Mouse (Mus musculus): ENCODE data around the gene Bysl.
"Not testable (repeated sequence)": the region's sequence is repeated elsewhere in the genome, so short reads cannot be mapped to it uniquely, and the experiment has no call there.

Gene Bysl

DNA sequence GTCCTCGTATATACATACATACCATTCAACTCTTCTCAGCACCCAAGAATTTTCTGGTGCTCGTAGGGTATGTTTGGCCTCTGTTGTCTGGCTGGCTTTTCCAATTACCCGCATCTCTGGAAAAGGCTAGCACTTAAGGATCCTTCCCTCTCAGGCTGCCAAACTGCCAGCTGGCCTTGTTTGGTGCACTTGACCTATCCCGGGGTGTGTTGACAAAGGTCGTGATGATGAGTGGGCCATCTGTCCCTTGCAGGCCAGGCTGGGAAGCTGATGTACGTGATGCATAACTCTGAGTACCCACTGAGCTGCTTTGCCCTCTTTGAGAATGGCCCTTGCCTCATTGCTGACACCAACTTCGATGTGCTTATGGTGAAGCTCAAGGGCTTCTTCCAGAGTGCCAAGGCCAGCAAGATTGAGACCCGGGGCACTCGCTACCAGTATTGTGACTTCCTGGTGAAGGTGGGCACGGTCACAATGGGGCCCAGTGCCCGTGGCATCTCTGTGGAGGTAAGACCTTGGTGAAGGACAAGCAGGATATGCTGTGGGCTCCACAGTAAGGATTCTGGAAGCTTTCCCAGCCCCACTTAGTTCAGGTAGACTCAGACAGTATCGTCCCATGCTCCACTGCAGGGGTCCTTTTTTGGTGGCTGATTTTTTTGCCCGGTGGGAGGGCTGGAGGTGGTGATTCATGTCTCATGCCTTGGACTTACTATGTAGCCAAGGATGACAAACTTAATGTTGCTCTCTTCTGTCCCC is 7.4 kb upstream of the Bysl start:
- DNase-seq (ENCODE audit: extremely low read depth, low read depth), result no peak

DNA sequence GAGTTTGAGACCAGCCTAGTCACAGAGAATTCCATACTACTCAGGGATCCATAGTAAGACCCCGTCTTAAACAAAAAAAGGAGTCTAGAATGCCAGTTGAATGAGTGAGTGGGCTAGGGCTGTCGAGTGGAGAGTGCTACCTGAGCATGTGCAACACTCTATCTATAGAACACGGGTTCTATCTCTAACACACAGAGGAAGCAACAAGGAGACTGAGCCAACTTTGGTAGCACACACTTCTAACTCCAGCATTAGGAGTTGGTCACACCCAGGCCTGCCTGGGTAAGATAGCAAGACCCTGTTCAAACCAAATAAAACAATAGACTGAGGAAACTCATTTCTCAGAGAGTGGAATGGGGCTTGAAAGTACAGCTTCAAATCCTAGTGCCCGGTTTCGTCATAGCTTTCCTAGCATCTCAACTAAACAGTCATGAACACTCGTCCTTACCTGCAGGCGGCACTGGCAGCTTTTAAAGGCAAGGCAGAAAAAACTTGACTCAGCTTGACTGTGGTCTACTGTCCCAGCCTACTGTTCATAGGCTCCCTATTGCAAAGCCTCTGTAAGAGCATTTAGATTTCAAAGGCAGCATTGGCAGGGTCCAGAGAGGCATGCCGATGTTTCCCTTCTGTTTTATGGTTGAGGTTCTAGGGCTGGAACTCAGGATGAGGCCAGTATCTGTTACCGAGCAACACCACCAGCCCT is 6.5 kb upstream of the Bysl start:
- DNase-seq (ENCODE audit: extremely low read depth, low read depth), result peak; percentile 96

DNA sequence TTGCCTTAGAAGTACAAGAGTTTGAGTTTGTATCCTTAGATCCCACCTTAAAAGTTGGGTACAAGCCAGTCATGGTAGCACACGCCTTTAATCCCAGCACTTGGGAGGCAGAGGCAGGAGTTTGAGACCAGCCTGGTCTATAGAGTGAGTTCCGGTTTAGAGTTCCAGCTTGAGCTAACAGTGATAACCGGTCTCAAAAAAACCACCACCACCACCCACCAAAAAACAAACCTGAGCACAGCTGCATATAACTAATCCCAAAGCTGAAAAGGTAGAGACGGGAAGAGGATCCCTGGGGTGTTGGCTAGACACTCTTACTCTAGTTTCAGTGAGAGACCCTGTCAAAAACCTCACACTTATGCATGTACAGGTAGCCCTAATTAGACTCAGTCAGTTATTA is 5.4 kb upstream of the Bysl start:
- no peak for DNase-seq (ENCODE audit: extremely low read depth, low read depth)

DNA sequence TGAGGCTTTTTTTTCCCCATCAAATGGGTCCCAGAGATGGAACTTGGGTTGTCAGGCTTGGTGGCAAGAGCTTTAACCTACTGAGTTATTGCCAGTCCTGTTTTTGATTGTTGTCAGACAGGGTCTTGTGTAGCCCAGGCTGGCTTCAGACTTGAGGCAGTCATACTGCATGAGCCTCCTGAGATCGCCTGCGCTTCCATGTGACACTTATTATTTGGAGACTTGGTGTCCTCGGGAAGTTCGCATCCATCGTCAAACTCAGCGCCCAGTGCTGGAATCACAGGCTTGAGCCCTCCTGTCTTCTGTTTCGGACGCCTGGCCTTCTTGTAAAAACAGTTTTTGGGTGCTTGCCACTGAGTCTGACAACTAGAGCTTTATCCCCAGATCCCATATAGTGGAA is 4.8 kb upstream of the Bysl start:
- no peak for DNase-seq (ENCODE audit: extremely low read depth, low read depth)

DNA sequence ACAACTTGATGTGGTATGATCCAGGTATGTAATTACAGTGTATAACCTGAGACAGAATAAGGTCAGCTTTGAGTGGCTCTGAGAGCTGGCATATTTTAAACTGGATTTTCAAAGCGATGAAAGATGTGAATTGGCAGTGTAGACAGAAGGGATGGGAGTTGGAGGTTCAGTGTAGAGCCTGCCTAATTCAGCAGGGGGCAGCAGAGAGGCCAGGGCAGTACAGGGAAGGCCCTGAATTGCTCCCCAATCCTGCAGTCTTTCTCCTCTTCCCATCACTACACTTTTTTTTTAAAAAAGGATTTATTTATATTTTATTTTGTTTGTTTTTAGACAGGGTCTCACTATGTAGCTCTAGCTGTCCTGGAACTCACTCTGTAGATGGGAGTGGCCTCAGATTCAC is 2.7 kb upstream of the Bysl start:
- DNase-seq (ENCODE audit: extremely low read depth, low read depth), result no peak

DNA sequence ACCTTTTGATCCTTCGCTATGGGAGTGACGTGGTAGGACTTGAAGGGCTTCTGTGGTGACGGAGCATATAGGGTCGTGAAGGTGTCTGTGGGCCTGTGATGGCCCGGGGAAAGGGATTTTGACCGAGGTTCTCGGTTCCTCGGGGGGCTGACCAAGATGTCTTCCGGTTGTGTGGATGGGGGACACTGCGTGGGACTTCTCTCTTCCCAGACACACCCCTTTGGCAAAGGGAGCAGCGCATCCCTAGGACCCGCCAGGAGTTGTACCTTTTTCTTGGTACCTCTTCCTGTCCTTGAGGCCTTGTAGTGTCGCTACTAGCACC is 330 bp upstream of the Bysl start:
- DNase-seq (ENCODE audit: extremely low read depth, low read depth), result no peak

DNA sequence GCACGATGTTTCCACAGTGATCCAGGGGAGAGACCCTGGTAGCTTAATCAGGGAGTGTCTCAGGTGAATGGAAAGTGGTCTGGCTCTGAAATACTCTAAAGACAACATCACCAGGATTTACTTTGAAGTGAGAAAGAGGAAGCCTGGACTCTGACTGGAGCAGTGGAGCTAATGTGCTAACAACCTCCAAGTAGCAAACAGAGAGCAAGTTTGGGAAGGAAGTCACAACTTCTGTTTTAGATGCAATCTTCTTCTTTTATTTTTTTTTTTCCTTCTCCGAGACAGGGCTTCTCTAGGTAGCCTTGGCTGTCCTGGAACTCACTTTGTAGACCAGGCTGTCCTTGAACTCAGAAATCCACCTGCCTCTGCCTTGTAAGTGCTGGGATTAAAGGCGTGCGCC is 2.1 kb downstream of the Bysl start:
- no peak for DNase-seq (ENCODE audit: extremely low read depth, low read depth)

DNA sequence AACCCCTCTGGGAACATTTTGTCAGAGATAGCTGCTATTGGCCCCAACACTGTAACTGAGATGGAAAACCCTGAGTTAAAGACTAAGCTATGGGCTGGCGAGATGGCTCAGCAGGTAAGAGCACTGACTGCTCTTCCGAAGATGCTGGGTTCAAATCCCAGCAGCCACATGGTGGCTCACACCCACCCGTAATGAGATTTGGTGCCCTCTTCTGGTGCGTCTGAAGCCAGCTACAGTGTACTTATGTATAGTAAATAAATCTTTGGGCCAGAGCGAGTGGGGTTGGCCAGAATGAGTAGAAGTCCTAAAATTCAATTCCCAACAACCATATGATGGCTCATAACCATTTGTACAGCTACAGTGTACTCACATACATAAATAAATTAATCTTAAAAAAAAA is 5.1 kb downstream of the Bysl start:
- DNase-seq (ENCODE audit: extremely low read depth, low read depth), result no peak

DNA sequence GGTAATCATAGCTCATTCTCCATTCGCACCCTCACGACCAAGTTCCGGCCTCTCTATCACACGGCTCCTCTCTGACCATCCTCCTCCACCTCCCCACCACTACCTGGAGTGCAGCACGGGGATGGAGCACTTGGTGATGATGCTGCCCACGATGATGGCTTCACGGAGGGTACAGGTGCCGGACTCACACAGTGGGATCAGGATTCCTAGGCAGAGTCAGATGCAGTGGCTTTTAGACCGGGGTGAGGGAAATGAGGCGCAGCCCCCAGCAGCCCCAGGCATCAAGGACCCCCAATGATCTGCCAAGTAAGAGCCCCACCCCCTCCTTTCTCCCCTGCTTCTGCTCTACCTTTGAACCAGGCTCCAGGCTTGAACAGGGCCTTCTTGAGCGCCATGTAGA is 9.0 kb downstream of the Bysl start:
- no peak for DNase-seq (ENCODE audit: extremely low read depth, low read depth)

DNA sequence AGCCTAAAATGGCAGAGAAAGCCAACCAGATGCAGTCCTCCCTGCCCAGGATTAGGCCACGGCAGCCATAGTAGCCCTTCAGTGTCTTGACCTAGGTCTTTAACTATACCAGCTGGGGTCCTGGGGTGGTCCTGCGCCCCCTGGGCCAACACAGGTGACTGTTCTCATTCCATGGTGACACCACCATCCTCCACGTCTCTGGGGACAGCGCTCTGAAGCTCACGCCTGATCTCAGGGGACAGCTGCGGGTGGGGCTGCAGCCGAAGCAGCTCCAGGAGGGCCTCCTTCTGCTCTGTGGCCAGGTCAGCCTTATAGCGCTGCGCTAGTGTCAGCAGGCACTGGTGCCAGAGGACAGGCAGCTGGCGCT is 9.9 kb downstream of the Bysl start:
- no peak for DNase-seq (ENCODE audit: extremely low read depth, low read depth)

DNA sequence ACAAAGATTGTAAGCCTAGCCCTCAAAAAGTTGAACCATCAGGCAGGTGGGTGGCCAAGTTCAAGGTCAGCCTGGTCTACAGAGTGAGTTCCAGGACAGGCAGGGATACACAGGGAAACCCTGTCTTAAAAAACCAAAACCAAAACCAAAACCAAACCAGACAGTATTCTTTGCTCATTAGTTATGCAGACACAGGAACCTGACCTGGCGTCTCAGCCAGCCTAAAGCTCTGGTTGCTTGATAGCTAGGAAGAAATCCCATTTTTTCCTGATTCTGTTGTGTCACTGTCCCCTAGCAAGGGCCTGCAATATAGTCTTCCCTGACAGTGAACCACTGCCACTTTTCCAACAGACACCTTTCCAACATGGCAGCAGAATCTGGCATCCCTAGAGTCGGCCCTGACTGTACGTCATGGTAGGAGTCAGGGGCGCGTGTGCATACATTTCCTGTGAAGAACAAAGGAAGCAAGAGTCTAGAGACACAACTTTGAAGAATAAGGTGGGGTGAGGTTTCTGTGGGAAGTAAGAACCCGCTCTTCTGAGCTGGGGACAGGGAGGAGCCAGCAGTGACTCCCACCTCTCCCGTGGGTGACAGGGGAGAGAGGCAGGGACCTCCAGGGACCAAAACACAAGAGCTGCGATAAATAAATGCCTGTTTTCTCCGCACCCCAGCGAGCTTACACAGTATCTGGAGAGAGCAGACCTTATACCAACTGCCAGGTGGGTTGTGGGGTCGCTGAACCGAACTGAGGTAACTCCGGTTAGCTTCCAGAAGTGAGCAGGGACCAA is 10.5 kb downstream of the Bysl start:
- DNase-seq (ENCODE audit: extremely low read depth, low read depth), result no peak

DNA sequence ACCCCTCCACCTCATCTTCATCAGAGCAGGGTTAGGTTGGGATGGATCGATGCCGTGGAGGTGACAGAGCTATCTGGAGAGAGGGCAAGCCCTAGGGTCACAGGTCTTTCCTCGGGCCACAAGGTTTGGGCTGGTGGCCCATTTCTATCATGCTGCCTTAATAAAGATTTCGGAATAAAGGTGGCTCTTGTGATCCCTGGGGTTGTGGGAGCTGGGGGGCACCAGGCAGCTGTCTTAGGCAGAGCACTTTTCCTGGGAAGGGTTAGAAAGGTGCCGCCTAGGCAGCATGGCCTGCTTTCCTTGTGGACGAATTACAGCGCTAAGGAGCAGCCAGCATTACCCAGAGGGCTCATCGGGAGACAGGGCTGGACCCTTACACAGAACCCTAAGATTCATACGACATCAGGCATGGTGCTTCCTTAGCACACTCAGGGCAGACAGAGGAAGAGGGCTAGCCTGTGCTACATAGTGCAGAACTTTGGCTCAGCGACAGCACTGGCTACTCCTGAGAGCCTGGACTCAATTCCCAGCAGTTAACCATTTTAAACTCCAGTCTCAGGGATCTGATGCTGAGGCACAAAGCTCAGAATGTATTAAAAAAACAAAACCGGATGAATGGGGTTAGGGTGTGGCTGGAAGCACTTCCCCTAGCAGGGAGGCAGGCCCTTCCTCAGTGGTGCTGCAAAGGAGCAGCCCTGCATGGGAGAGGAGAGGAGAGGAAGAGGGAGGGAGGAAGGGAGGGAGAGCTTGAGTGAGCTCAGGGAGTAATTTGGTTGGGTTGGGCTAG is 11.6 kb downstream of the Bysl start:
- DNase-seq (ENCODE audit: extremely low read depth, low read depth), result peak; percentile 72

DNA sequence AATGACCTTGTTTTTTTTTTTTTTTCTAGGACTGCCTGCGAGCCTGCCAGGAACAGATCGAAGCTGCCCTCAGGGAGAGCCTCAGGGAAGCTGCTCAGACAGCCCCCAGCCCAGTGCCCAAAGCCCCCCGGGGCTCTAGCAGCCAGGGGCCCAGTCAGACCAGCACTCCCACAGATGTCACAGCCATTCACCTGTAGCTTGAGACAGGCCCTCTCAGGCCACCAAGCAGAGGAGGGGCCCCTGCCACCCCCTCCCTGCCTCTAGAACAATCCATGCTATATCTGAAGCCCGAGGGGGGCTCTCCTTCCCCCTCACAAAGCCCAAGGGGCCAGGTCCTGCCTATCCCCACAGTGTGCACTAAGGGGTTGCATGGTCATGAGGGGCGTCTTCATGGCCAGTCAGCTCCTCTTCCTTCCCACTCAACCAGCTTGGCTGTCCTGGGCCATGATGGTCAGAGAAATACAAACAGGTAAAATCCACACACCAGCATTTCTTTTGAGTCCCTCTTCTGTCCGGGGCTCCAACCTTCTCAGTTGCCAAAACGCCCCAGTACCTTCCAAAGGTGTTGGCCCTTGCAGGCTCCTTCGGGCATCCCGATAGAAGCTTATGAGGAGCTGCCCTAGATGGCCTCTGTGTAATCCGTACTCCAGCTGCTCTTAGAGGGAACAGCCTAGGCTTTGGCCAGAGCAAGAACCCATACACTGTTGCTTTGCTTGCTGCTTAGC is 12.6 kb downstream of the Bysl start:
- not testable (repeated sequence) for DNase-seq (ENCODE audit: extremely low read depth, low read depth)

DNA sequence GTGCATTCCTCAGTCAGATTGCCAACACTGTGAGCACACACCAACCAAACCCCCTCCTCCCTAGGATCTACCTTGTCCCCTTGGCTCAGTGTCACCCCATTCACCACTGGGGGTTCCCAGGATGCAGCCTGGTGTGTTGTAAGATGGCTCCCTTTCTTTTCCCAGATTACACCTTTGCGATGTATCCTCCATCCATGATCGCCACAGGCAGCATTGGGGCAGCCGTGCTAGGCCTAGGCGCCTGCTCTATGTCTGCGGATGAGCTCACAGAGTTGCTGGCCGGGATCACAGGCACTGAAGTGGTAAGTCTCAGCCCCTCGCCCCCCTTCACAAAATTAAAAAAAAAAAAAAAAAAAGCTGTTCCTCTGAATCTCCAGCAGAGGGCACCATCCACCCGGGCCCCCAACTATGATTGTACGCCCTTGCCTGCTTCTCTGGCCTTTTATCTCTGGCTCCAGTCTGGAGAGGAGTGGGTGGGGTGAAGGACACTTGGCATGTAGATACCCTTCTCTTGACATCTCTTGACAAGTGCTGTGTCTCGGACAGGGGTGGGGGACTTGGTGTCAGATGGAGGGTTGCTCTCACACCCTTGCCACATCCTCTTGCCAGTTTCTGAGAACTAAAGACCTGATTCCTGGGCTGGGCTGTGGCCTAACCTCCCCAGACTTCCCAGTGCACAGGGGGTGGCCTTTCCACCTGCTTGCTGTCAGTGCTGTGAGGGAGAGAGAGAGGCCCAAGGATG is 13.3 kb downstream of the Bysl start:
- peak; percentile 95 for DNase-seq (ENCODE audit: extremely low read depth, low read depth)

DNA sequence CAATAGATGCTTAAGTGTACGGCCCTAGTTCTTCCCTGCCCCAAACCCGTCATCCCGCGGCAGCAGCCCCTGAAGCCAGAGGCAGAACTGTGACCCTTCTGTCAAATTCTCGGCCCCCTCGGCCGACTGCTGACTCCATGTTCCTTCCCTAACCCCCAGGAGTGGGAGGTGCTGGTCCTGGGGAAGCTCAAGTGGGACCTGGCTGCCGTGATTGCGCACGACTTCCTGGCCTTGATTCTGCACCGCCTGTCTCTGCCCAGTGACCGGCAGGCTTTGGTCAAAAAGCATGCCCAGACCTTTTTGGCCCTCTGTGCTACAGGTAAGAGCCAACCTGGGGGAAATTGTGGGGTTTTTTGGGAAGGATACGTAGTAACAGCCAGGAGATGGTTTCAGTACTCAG is 14.0 kb downstream of the Bysl start:
- no peak for DNase-seq (ENCODE audit: extremely low read depth, low read depth)

DNA sequence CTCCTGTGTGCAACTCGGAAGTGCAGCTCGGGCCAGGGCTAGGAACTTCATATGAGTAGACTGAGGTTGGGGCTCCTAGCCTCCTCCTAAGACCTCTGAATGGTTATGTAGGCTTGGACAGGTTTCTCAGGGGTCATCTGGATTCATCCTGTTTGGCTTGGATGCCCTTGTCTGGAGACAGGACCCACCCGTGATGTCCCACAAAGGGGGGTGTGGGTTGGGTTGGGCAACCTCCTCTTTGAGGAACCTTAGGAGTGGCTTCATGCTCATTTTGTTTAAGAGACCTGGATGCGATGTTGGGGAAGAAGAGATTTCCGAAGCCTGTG is 14.5 kb downstream of the Bysl start:
- no peak for DNase-seq (ENCODE audit: extremely low read depth, low read depth)

DNA sequence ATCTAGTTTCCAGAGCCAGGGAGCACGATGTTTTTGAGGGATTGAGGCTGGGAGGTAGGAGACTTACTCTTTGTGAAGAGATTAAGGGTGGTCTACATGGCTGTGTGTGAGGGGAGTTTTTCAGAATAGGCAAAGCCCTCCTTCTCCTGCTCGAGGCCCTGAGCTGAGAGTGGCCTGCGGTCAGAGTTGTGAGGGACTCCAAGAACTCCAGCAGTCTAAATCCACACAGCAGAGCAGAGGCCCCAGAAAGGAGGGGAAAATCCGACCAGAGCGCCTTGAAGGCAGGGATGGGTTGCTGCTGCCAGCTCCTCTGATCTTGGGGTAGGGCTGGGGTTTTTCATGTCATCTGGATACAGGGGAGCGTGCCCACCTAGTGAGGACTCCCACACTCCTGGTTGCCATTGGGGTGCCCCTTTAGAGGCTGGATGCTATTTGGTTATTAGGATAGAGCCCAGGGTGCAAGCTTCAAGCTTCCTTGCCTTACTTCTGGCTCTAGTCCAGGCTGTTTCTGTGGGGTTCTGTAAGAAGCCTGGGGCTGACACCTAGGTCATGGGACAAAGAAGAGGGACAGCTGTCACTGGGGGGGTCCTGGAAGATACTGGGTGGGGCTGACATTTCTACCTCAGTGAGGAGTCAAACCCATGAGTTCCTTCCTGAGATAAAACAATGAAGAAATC is 15.0 kb downstream of the Bysl start:
- no peak for DNase-seq (ENCODE audit: extremely low read depth, low read depth)

DNA sequence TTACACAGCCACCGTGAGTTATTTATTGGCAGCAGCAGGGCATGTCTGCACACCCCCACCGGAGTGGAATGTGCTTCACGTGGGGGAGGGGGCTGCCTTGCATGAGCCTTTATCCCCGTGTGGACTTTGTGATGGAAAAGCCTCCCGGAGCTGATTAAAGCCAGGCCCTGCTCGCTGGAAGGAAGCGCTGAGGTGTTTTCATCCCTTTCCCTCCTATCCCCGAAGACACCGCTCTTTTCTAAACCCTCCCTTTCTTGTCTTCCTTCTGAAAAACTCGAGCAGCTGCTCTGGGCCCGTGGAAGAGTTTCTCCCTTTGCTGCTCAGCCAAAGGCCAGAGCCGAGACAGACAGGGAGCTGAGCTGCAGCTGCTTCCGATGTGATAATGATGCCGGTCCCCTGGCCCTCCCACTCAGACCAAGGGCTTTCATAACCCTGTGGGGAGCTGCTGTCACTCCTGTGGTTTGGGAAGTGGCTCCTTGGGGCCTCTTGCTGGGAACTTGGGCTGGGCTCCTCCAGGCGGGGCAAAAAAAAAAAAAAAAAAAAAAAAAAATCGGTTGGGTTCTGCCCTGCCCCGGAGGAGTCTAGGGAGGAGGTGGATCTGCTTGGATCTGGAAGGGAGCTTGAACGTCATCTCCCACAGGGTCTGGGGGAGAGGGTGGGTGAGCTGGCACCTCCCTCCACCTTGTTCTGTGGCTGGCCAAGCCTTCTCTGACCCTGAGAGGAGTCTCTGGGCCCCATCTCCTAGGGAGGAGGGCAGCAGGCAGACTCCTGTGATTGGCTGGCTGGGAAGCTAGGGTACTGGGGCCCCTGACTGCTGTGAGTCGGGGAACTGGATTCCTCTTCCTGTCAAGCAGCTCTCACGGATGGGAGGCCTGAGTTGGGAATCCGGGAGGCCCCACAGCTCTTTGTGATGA is 15.8 kb downstream of the Bysl start:
- peak; percentile 97 for DNase-seq (ENCODE audit: extremely low read depth, low read depth)

DNA sequence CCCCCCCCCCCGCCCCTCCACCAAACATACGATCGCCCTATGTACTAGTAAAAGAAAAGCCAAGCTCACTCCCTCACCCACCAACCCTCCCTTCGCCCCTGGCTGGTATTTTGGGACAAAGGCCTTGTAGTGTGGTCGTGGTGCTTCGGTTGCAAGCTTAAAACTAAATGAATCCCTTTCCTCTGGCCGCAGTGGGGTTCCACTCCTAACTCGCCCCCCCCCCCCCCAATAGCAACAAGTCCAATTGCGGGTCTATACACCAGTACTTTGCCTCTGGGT is 16.4 kb downstream of the Bysl start:
- no peak for DNase-seq (ENCODE audit: extremely low read depth, low read depth)
